Mouse (Mus musculus) heart, embryonic 15.5 days (tissue): ENCODE results near the gene Tiprl. TPM values are rescaled to one million over a fixed set of nuclear protein-coding genes. Genes with fewer than 3 reads are reported as not detected.

Experiments
- ATAC-seq: fragments of 200-750 bp; cut with Nextera tagmentation; replicated peaks from 2 replicates; pipeline ENCODE4 v1.8.0; 2017; ENCODE audit warnings: low read depth, moderate TSS enrichment; ENCODE audit not compliant: insufficient number of reproducible peaks, insufficient read depth, low FRiP score
- H3K27ac ChIP-seq: fragments of 300-500 bp; sonication (generic); 2 replicates; pipeline ENCODE4 v1.5.1; 2015; ENCODE audit warnings: mild to moderate bottlenecking, inconsistent platforms
- H3K27me3 ChIP-seq: fragments of 300-500 bp; sonication (generic); 2 replicates; pipeline ENCODE4 v1.6.1; 2015; ENCODE audit warnings: inconsistent platforms
- H3K36me3 ChIP-seq: fragments of 300-500 bp; sonication (generic); 2 replicates; pipeline ENCODE4 v1.6.1; 2015; ENCODE audit warnings: mild to moderate bottlenecking, inconsistent platforms
- H3K4me1 ChIP-seq: fragments of 300-500 bp; sonication (generic); replicated peaks from 2 replicates; pipeline ENCODE4 v1.6.1; 2015; ENCODE audit warnings: inconsistent platforms
- H3K4me2 ChIP-seq: fragments of 300-500 bp; sonication (generic); 2 replicates; pipeline ENCODE4 v1.6.1; 2015; ENCODE audit warnings: inconsistent platforms, mild to moderate bottlenecking, moderate library complexity
- H3K4me3 ChIP-seq: fragments of 300-500 bp; sonication (generic); 2 replicates; pipeline ENCODE4 v1.5.1; 2015; ENCODE audit warnings: mild to moderate bottlenecking, inconsistent platforms
- H3K9ac ChIP-seq: fragments of 300-500 bp; sonication (generic); 2 replicates; pipeline ENCODE4 v1.6.1; 2015; ENCODE audit warnings: mild to moderate bottlenecking, inconsistent platforms
- H3K9me3 ChIP-seq: fragments of 300-500 bp; sonication (generic); replicated peaks from 2 replicates; pipeline ENCODE4 v1.6.1; 2016; ENCODE audit warnings: inconsistent platforms
- WGBS: fragments of 180-500 bp; shearing (Covaris S2); methylation state at CpG from one replicate; pipeline ENCODE4 v1.1.7; 2015; ENCODE audit warnings: mixed read lengths; 5-methylcytosine and 5-hydroxymethylcytosine counted together
- polyA plus RNA-seq: library from polyadenylated mRNA; unstranded; fragments of >200 nt; fragmentation: Nextera tagmentation; extraction: Ambion mirVana; gene quantifications from 2 replicates; pipeline ENCODE4 v1.2.1, GENCODE M21; 2015

The Tiprl gene
- polyA plus RNA-seq, 1 experiment from 2014 or later, result 86.6 TPM

DNA sequence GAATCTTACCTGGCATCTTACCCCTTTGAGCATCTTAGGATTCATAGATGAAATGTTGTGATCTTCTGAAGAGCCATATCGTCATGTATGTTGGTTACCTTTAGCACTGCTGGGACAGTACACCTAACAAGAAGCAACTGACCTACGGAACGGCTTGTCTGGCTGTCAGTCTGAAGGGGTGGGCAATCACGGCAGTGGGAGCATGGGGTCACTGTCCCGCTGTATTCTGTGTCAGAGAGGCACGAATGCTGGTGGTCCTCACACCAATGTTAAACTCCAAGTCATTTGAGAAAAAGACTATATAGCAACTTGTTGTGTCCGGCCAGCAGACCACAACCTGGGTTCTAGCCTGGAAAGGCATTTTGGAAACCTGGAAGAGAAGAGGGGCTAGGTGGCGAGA, 65.5 kb downstream of the Tiprl start:
- H3K9ac ChIP-seq, result no peak overlapping the region
- no peak overlapping the region for H3K27ac ChIP-seq
- no peak overlapping the region for H3K4me2 ChIP-seq
- H3K36me3 ChIP-seq, result no peaks in the 10 kb centered on the region
- no peaks in the 10 kb centered on the region for H3K4me1 ChIP-seq
- no peak overlapping the region for H3K4me3 ChIP-seq
- no peaks in the 10 kb centered on the region for H3K9me3 ChIP-seq
- no peak for ATAC-seq
- no peaks in the 10 kb centered on the region for H3K27me3 ChIP-seq
- WGBS, result 86% methylated on average over 7 of the region's 8 CpGs

DNA sequence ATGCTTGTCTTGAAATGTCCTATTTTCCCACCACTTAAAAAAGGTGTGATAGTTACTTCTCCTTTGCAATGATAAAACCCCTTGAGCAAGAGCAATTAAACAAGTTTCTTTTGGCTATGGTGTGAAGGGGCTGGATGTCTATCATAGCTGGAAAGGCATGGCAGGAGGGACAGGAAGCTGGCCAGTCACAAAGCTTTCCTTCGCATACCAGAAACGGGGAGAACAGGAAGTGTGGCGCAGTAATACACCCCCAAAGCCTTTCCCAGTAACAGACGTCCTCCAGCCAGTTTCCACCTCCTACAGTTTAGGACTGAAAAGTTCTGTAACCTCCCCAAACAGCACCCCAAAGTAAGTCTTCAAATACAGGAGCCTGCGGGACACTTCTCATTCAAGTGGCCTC, 66.6 kb downstream of the Tiprl start:
- no peak overlapping the region for H3K27ac ChIP-seq
- H3K9me3 ChIP-seq, result no peaks in the 10 kb centered on the region
- no peak for ATAC-seq
- no peak overlapping the region for H3K4me3 ChIP-seq
- 61% methylated on average over 5 of the region's 5 CpGs for WGBS
- H3K27me3 ChIP-seq, result no peaks in the 10 kb centered on the region
- H3K36me3 ChIP-seq, result no peaks in the 10 kb centered on the region
- H3K4me2 ChIP-seq, result no peak overlapping the region
- no peak overlapping the region for H3K9ac ChIP-seq
- H3K4me1 ChIP-seq, result no peaks in the 10 kb centered on the region

- H3K27ac ChIP-seq, result no peak overlapping the region
- no peak for ATAC-seq
- no peak overlapping the region for H3K4me2 ChIP-seq
- WGBS, result 82% methylated on average over 3 of the region's 3 CpGs
- no peak overlapping the region for H3K4me3 ChIP-seq
- H3K9ac ChIP-seq, result no peak overlapping the region
- no peaks in the 10 kb centered on the region for H3K27me3 ChIP-seq
- no peaks in the 10 kb centered on the region for H3K36me3 ChIP-seq
- H3K9me3 ChIP-seq, result no peaks in the 10 kb centered on the region
- H3K4me1 ChIP-seq, result no peaks in the 10 kb centered on the region
These were observed 67.3 kb downstream of the Tiprl start for GRCm38 (mm10) chr1:165169462-165169861.

- no peaks in the 10 kb centered on the region for H3K4me1 ChIP-seq
- H3K27me3 ChIP-seq, result no peaks in the 10 kb centered on the region
- H3K27ac ChIP-seq, result no peak overlapping the region
- H3K9ac ChIP-seq, result no peak overlapping the region
- no peaks in the 10 kb centered on the region for H3K36me3 ChIP-seq
- ATAC-seq, result no peak
- H3K4me2 ChIP-seq, result no peak overlapping the region
- no peaks in the 10 kb centered on the region for H3K9me3 ChIP-seq
- no peak overlapping the region for H3K4me3 ChIP-seq
- 74% methylated on average over 6 of the region's 6 CpGs for WGBS
These were observed 71.9 kb downstream of the Tiprl start for GRCm38 (mm10) chr1:165164920-165165319.

Other genes with a start within 250 kb of the Tiprl start
- gene Tbx19, start 76.2 kb downstream of the Tiprl start, polyA plus RNA-seq, result 0.19 TPM in 1 of 2 replicates, not detected in the other
- gene Sft2d2, start 42.6 kb downstream of the Tiprl start, polyA plus RNA-seq, result 17.3 and 20.6 TPM in 2 replicates
- gene Gpr161, start 58.8 kb upstream of the Tiprl start, polyA plus RNA-seq, result 0.47 and 0.81 TPM in 2 replicates
- 19.3 and 20.1 TPM in 2 replicates for gene Dcaf6, start 223.5 kb upstream of the Tiprl start, polyA plus RNA-seq
- 234 and 371 TPM in 2 replicates for gene Mpc2, start 223.6 kb upstream of the Tiprl start, polyA plus RNA-seq
- 0.09 TPM in 1 of 2 replicates, not detected in the other for gene Adcy10, start 248.2 kb upstream of the Tiprl start, polyA plus RNA-seq